18 mouse cellular contexts compared by ENCODE assay signal in the genomic region with DNA sequence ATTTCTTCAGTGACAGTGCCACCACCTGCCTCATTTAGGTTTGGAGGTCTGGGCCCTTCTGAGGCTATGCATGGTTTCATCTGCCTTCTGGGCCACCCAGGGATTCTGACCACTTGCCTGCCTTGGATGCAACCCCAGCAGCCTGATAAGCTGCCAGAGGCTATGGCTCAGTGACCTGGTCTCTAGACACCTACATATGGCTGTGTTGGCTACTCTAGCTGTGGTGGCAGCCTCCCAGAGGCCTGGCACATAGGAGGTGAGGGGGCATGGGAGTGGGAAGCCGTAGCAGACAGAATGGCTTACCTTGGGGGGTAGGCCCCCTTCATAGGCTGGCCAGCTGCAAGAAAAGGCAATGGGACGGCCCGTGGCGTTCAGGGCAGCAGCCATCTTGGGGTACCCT. TPM values are rescaled to one million over a fixed set of nuclear protein-coding genes. Genes with fewer than 3 reads are reported as not detected.
"Had no signal": no experiment of that assay in that cellular context is flagged by ENCODE, and none has a peak within 500 bp of the region (broad histone marks: within the 10 kb centered on the region; RNA-seq: fewer than 3 reads in every experiment).

No protein-coding gene starts in this region.

- H3K4me3 ChIP-seq: lung, embryonic 15.5 days; midbrain, embryonic 10.5 days; midbrain, embryonic 13.5 days; myocyte; neural tube, embryonic 13.5 days had no signal

- H3K27ac ChIP-seq: liver, embryonic 14.5 days; lung, embryonic 15.5 days; midbrain, embryonic 10.5 days; midbrain, embryonic 13.5 days; neural tube, embryonic 13.5 days had no signal

- ATAC-seq: midbrain, embryonic 13.5 days; midbrain, embryonic 16.5 days had no signal

- H3K9ac ChIP-seq: liver, embryonic 14.5 days; lung, embryonic 15.5 days; midbrain, embryonic 13.5 days; neural tube, embryonic 13.5 days had no signal

- H3K27me3 ChIP-seq: lung, embryonic 15.5 days; megakaryocyte, embryonic 14.5 days had no signal

- DNase-seq: kidney, postnatal 14 days; kidney, postnatal 4 days; lung, adult 18-20 months; lung, postnatal 10 days; lung, postnatal 36 days; thymus, adult 18-20 months; thymus, postnatal 36 days had no signal

- H3K9me3 ChIP-seq: lung, embryonic 15.5 days; megakaryocyte, embryonic 14.5 days; midbrain, embryonic 10.5 days; midbrain, embryonic 13.5 days; neural tube, embryonic 13.5 days had no signal

- H3K4me2 ChIP-seq: lung, embryonic 15.5 days; midbrain, embryonic 13.5 days; neural tube, embryonic 13.5 days had no signal

RNA-seq across cellular contexts. Expression of a gene that starts 36.4 kb away (rescaled TPM):
- polyA plus RNA-seq: liver, adult 2 months; midbrain, embryonic 13.5 days; myocyte; neural tube, embryonic 13.5 days; small intestine, adult 2 months; urinary bladder, adult 2 months had no signal
